Mouse (Mus musculus): ENCODE results near the gene Alkbh6. TPM values are rescaled to one million over a fixed set of nuclear protein-coding genes. Genes with fewer than 3 reads are reported as not detected.

Alkbh6 gene
- total and polyA plus RNA-seq, 3 experiments = 16.2 to 24.6 TPM; not detected in 1

DNA sequence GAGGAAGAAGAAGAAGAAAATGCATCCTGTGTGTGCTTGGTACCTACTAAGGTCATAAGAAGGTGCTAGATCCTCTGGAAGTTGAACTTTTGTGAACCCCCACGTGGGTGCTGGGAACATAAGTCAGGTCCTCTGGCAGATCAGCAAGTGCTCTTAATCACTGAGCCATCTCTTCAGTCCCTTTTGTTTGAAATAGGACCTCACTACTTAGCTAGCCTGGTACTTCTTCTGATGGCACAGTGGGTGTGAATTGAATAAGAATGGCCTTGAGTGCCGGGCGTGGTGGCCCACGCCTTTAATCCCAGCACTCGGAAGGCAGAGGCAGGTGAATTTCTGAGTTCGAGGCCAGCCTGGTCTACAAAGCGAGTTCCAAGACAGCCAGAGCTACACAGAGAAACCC is 42.6 kb upstream of the Alkbh6 start:
- DNase-seq (ENCODE audit: low read depth, low spot score) = no peak
- TF ChIP-seq ETS1 (IDR thresholded peaks at IDR 0.05; ENCODE audit: low read depth, low read length) (no peak), E2F4 (IDR thresholded peaks at IDR 0.05; ENCODE audit: borderline replicate concordance, low read depth, low read length) (no peak), CHD2 (IDR thresholded peaks at IDR 0.05; ENCODE audit: low read length) (no peak), MAX (IDR thresholded peaks at IDR 0.05; ENCODE audit: low read length) (no peak), SIN3A (IDR thresholded peaks at IDR 0.05; ENCODE audit: low read length) (no peak), USF2 (IDR thresholded peaks at IDR 0.05; ENCODE audit: borderline replicate concordance in 1 of 2, insufficient read depth in 1 of 2, low read depth in 1 of 2, low read length in 2 of 2) (no peak), JUND (IDR thresholded peaks at IDR 0.05; ENCODE audit: low read depth, low read length) (no peak), ZC3H11A (IDR thresholded peaks at IDR 0.05; ENCODE audit: low read depth, low read length) (no peak), MYB (IDR thresholded peaks at IDR 0.05; ENCODE audit: low read depth, low read length) (no peak), USF1 (IDR thresholded peaks at IDR 0.05; ENCODE audit: low read depth, low read length) (no peak), POLR2AphosphoS5 (IDR thresholded peaks at IDR 0.05; ENCODE audit: borderline replicate concordance, low read depth, low read length) (no peak), TAL1 (IDR thresholded peaks at IDR 0.05; ENCODE audit: low read length) (no peak)
- Histone ChIP-seq H3K27me3 (ENCODE audit: control insufficient read depth in 1 of 2, insufficient read depth in 2 of 2, low read length in 2 of 2) (no peaks in the 10 kb centered on the region), H3K27ac (ENCODE audit: control insufficient read depth, low read depth, low read length) (no peak overlapping the region), H3K9me3 (replicated peaks; ENCODE audit: insufficient read depth, low read length) (no peaks in the 10 kb centered on the region), H3K36me3 (ENCODE audit: control insufficient read depth in 1 of 2, insufficient read depth in 2 of 2, low read length in 2 of 2) (no peaks in the 10 kb centered on the region), H3K9ac (ENCODE audit: control insufficient read depth, low read depth, low read length, poor library complexity, severe bottlenecking) (no peak overlapping the region), H3K79me2 (ENCODE audit: control insufficient read depth, insufficient read depth, low read length, poor library complexity) (no peaks in the 10 kb centered on the region), H3K4me3 (ENCODE audit: control insufficient read depth in 1 of 2, insufficient read depth in 1 of 2, low read depth in 2 of 2, low read length in 2 of 2) (no peak overlapping the region), H3K4me1 (ENCODE audit: control insufficient read depth in 1 of 2, insufficient read depth in 2 of 2, low read length in 2 of 2) (no peaks in the 10 kb centered on the region)

GRCm38 (mm10) chr7:30266780-30267179 is 41.7 kb upstream of the Alkbh6 start:
- Histone ChIP-seq H3K27me3 (ENCODE audit: control insufficient read depth in 1 of 2, insufficient read depth in 2 of 2, low read length in 2 of 2) (no peaks in the 10 kb centered on the region), H3K9ac (ENCODE audit: control insufficient read depth, low read depth, low read length, poor library complexity, severe bottlenecking) (no peak overlapping the region), H3K9me3 (replicated peaks; ENCODE audit: insufficient read depth, low read length) (no peaks in the 10 kb centered on the region), H3K27ac (ENCODE audit: control insufficient read depth, low read depth, low read length) (no peak overlapping the region), H3K36me3 (ENCODE audit: control insufficient read depth in 1 of 2, insufficient read depth in 2 of 2, low read length in 2 of 2) (no peaks in the 10 kb centered on the region), H3K4me1 (ENCODE audit: control insufficient read depth in 1 of 2, insufficient read depth in 2 of 2, low read length in 2 of 2) (no peaks in the 10 kb centered on the region), H3K4me3 (ENCODE audit: control insufficient read depth in 1 of 2, insufficient read depth in 1 of 2, low read depth in 2 of 2, low read length in 2 of 2) (no peak overlapping the region), H3K79me2 (ENCODE audit: control insufficient read depth, insufficient read depth, low read length, poor library complexity) (no peaks in the 10 kb centered on the region)
- DNase-seq (ENCODE audit: low read depth, low spot score) = no peak
- no peak for TF ChIP-seq SMC3 (IDR thresholded peaks at IDR 0.05; ENCODE audit: low read depth, low read length)
- no peak for TF ChIP-seq NELFE (IDR thresholded peaks at IDR 0.05; ENCODE audit: low read depth, low read length)
- TF ChIP-seq GATA1 (IDR thresholded peaks at IDR 0.05; ENCODE audit: low read depth, low read length) = no peak

DNA sequence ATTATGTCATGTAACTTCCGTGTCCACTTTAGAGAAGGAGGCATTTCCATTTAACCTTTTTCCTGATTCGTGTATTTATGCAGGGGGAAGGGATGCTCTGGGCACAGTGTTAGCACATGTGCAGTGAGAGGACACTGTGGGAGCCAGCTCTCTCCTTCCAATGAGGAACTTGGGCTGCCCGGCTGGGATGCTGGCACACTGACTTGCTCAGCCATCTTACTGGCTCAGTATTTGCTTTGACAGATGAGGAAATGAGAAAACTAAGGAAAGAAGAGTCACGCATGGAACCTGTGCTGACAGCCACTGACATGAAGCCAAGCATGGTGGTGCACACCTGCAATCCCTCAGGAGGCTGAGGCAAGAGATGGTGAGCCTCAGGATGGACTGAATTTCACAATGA is 38.9 kb upstream of the Alkbh6 start:
- Histone ChIP-seq H3K4me3 (ENCODE audit: control insufficient read depth in 1 of 2, insufficient read depth in 1 of 2, low read depth in 2 of 2, low read length in 2 of 2) (no peak overlapping the region), H3K79me2 (ENCODE audit: control insufficient read depth, insufficient read depth, low read length, poor library complexity) (no peaks in the 10 kb centered on the region), H3K27ac (ENCODE audit: control insufficient read depth, low read depth, low read length) (no peak overlapping the region), H3K9me3 (replicated peaks; ENCODE audit: insufficient read depth, low read length) (no peaks in the 10 kb centered on the region), H3K4me1 (ENCODE audit: control insufficient read depth in 1 of 2, insufficient read depth in 2 of 2, low read length in 2 of 2) (no peaks in the 10 kb centered on the region), H3K36me3 (ENCODE audit: control insufficient read depth in 1 of 2, insufficient read depth in 2 of 2, low read length in 2 of 2) (no peaks in the 10 kb centered on the region), H3K27me3 (ENCODE audit: control insufficient read depth in 1 of 2, insufficient read depth in 2 of 2, low read length in 2 of 2) (no peaks in the 10 kb centered on the region), H3K9ac (ENCODE audit: control insufficient read depth, low read depth, low read length, poor library complexity, severe bottlenecking) (no peak overlapping the region)
- no peak for TF ChIP-seq MYC (IDR thresholded peaks at IDR 0.05; ENCODE audit: low read depth, low read length)
- TF ChIP-seq MAFK (IDR thresholded peaks at IDR 0.05; ENCODE audit: borderline replicate concordance, low read depth, low read length) = no peak
- no peak for DNase-seq (ENCODE audit: low read depth, low spot score)

All from MEL (cell line).